Mouse (Mus musculus): Measurements from ENCODE around the gene Nbl1.

- TF ChIP-seq MEF2A (IDR thresholded peaks at IDR 0.05; ENCODE audit: extremely low read depth, insufficient replicate concordance, low read depth, low read length, poor library complexity, severe bottlenecking): no peak
- TF ChIP-seq NRF1 (IDR thresholded peaks at IDR 0.05; ENCODE audit: insufficient read depth, low read depth, low read length, poor library complexity, severe bottlenecking): no peak
Observed at GRCm38 (mm10) chr4:139080259-139080658, 12.5 kb downstream of the Nbl1 start.

Measured in MEL (cell line).